In genomic region chr19:22189716-22190115, GRCm38 (mm10) we compare ENCODE assay signal across 11 mouse cellular contexts. TPM values are rescaled to one million over a fixed set of nuclear protein-coding genes. Genes with fewer than 3 reads are reported as not detected.
DNase-seq lines count a peak whose midpoint lies in the region; ATAC-seq lines count a peak whose summit lies in the region.
"Had no signal": no experiment of that assay in that cellular context is flagged by ENCODE, and none has a peak within 500 bp of the region (broad histone marks: within the 10 kb centered on the region; RNA-seq: fewer than 3 reads in every experiment).

No protein-coding gene starts in this region.

- peak; percentile 71; the same call in 1 of the 2 replicates for ATAC-seq in forebrain, embryonic 12.5 days (ENCODE audit: low FRiP score)
- no peak for ATAC-seq in intestine, embryonic 15.5 days
- no peak for ATAC-seq in granulocyte monocyte progenitor cell, adult 5-6 weeks (replicated peaks; ENCODE audit: poor library complexity, severe bottlenecking)

- no peak overlapping the region for H3K4me3 ChIP-seq in forebrain, embryonic 12.5 days (replicated peaks)
- no peak overlapping the region for H3K4me3 ChIP-seq in forebrain, embryonic 10.5 days
- H3K4me3 ChIP-seq in intestine, embryonic 15.5 days (replicated peaks) = no peak overlapping the region
- H3K4me3 ChIP-seq: neural tube, embryonic 13.5 days had no signal

- H3K36me3 ChIP-seq in forebrain, embryonic 12.5 days (replicated peaks) = no peaks in the 10 kb centered on the region
- H3K36me3 ChIP-seq in forebrain, embryonic 10.5 days (replicated peaks) = no peaks in the 10 kb centered on the region
- H3K36me3 ChIP-seq in intestine, embryonic 15.5 days = no peaks in the 10 kb centered on the region
- H3K36me3 ChIP-seq: neural tube, embryonic 13.5 days had no signal

- H3K27me3 ChIP-seq in forebrain, embryonic 12.5 days = no peaks in the 10 kb centered on the region
- no peaks in the 10 kb centered on the region for H3K27me3 ChIP-seq in forebrain, embryonic 10.5 days (ENCODE audit: poor library complexity, severe bottlenecking)
- no peaks in the 10 kb centered on the region for H3K27me3 ChIP-seq in intestine, embryonic 15.5 days (replicated peaks)
- H3K27me3 ChIP-seq: neural tube, embryonic 13.5 days had no signal

- no peak for DNase-seq in forebrain, embryonic 10.5 days (ENCODE audit: extremely low spot score, low spot score)
- peak; percentile 7 for DNase-seq in R1 (ENCODE audit: low read depth, low spot score)
- peak; percentile 9 to 61 for DNase-seq in frontal cortex, postnatal 36 days (ENCODE audit: low spot score in 2 of 2)
- DNase-seq in mesoderm, embryonic 11.5 days (ENCODE audit: low read depth, low spot score) = peak; percentile 6
- DNase-seq in gastrocnemius, postnatal 25 days = no peak
- DNase-seq: kidney, adult 18-20 months had no signal

- no peak overlapping the region for H3K27ac ChIP-seq in forebrain, embryonic 12.5 days
- H3K27ac ChIP-seq in forebrain, embryonic 10.5 days = no peak overlapping the region
- no peak overlapping the region for H3K27ac ChIP-seq in intestine, embryonic 15.5 days
- H3K27ac ChIP-seq: liver, embryonic 14.5 days; neural tube, embryonic 13.5 days had no signal

- no peaks in the 10 kb centered on the region for H3K9me3 ChIP-seq in forebrain, embryonic 12.5 days
- no peaks in the 10 kb centered on the region for H3K9me3 ChIP-seq in forebrain, embryonic 10.5 days
- H3K9me3 ChIP-seq in intestine, embryonic 15.5 days = no peaks in the 10 kb centered on the region
- H3K9me3 ChIP-seq: neural tube, embryonic 13.5 days had no signal

- no peak overlapping the region for H3K9ac ChIP-seq in forebrain, embryonic 12.5 days
- no peak overlapping the region for H3K9ac ChIP-seq in intestine, embryonic 15.5 days
- H3K9ac ChIP-seq: liver, embryonic 14.5 days; neural tube, embryonic 13.5 days had no signal

- H3K4me2 ChIP-seq in forebrain, embryonic 12.5 days = no peak overlapping the region
- no peak overlapping the region for H3K4me2 ChIP-seq in intestine, embryonic 15.5 days (replicated peaks)
- H3K4me2 ChIP-seq: neural tube, embryonic 13.5 days had no signal

- WGBS in forebrain, embryonic 12.5 days = 69% methylated on average over 1 of the region's 1 CpGs
- WGBS in forebrain, embryonic 10.5 days = 74% methylated on average over 1 of the region's 1 CpGs
- WGBS in intestine, embryonic 15.5 days = 67% methylated on average over 1 of the region's 1 CpGs

- H3K4me1 ChIP-seq in forebrain, embryonic 12.5 days = peaks cover 3% of the 10 kb centered on the region; the same call in 1 of the 2 replicates
- no peaks in the 10 kb centered on the region for H3K4me1 ChIP-seq in forebrain, embryonic 10.5 days
- H3K4me1 ChIP-seq in intestine, embryonic 15.5 days (replicated peaks) = no peaks in the 10 kb centered on the region
- H3K4me1 ChIP-seq: neural tube, embryonic 13.5 days had no signal

RNA-seq across cellular contexts. Expression of gene Trpm3, which starts 50.9 kb away (rescaled TPM):
- 8.6 and 16.6 TPM in 2 replicates for polyA plus RNA-seq in forebrain, embryonic 12.5 days (2016; fragmentation: Nextera tagmentation; extraction: Ambion mirVana)
- 5.9 and 6.0 TPM in 2 replicates for polyA plus RNA-seq in forebrain, embryonic 10.5 days (2016; fragmentation: Nextera tagmentation; extraction: Ambion mirVana)
- 0.26 and 0.33 TPM in 2 replicates for polyA plus RNA-seq in intestine, embryonic 15.5 days (2015; fragmentation: Nextera tagmentation; extraction: Ambion mirVana)
- total RNA-seq in gastrocnemius, postnatal 25 days (2021) = 1 to 10 TPM; 1.3 to 1.5 TPM
- not detected in 2 replicates for total RNA-seq in granulocyte monocyte progenitor cell, adult 5-6 weeks (2014; fragmentation: Nextera tagmentation)
- total RNA-seq in granulocyte monocyte progenitor cell, adult 5-6 weeks (2017) = not detected in 2 replicates

Comparison
In these comparisons a context has a peak if more than half of its experiments do, and no peak if none do; other contexts are left out.
1. DNase-seq: peak in R1 (single experiment), frontal cortex, postnatal 36 days (2 of 2) and mesoderm, embryonic 11.5 days (single experiment); none in forebrain, embryonic 10.5 days (single experiment) and gastrocnemius, postnatal 25 days (single experiment).